Mouse (Mus musculus): ENCODE measurements around the gene Tex48. TPM values are rescaled to one million over a fixed set of nuclear protein-coding genes. Genes with fewer than 3 reads are reported as not detected.

The Tex48 gene
- total and polyA plus RNA-seq, 3 experiments = not detected

DNA sequence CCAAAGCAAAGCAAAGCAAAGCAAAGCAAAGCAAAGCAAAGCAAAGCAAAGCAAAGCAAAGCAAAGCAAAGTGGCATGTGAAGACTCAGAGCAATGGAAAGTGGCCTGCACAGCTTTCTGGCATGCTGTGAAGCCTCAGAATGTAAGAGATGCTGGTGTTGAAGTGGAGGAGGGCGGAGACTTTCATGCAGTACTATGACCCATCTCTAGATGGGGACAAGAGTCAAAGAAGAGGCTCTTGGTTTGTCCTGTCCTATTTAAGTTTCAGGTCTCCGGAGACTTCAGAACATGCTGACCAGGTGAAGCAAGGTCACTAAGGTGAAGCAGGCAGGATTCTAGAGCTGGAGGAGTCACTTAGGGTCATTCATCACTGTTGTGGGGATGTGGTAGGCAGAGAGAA, 367 bp downstream of the Tex48 start:
- Histone ChIP-seq H3K4me1 (ENCODE audit: control insufficient read depth in 1 of 2, insufficient read depth in 2 of 2, low read length in 2 of 2) (no peaks in the 10 kb centered on the region), H3K4me3 (ENCODE audit: control insufficient read depth in 1 of 2, insufficient read depth in 1 of 2, low read depth in 2 of 2, low read length in 2 of 2) (no peak overlapping the region), H3K9me3 (replicated peaks; ENCODE audit: insufficient read depth, low read length) (no peaks in the 10 kb centered on the region), H3K9ac (ENCODE audit: control insufficient read depth, low read depth, low read length, poor library complexity, severe bottlenecking) (no peak overlapping the region), H3K27me3 (ENCODE audit: control insufficient read depth in 1 of 2, insufficient read depth in 2 of 2, low read length in 2 of 2) (no peaks in the 10 kb centered on the region), H3K27ac (ENCODE audit: control insufficient read depth, low read depth, low read length) (no peak overlapping the region), H3K36me3 (ENCODE audit: control insufficient read depth in 1 of 2, insufficient read depth in 2 of 2, low read length in 2 of 2) (peaks cover 0 to 2% of the 10 kb centered on the region in 2 experiments; a peak in 2 of 4 replicates), H3K79me2 (ENCODE audit: control insufficient read depth, insufficient read depth, low read length, poor library complexity) (no peaks in the 10 kb centered on the region)
- DNase-seq (ENCODE audit: low read depth, low spot score) = no peak
- TF ChIP-seq MXI1 (IDR thresholded peaks at IDR 0.05; ENCODE audit: low read depth, low read length) = no peak
- TF ChIP-seq BHLHE40 (IDR thresholded peaks at IDR 0.05; ENCODE audit: borderline replicate concordance, low read depth, low read length) = no peak
- no peak for TF ChIP-seq CHD2 (IDR thresholded peaks at IDR 0.05; ENCODE audit: low read length)
- TF ChIP-seq RAD21 (IDR thresholded peaks at IDR 0.05; ENCODE audit: low read depth, low read length) = no peak
- TF ChIP-seq NRF1 (IDR thresholded peaks at IDR 0.05; ENCODE audit: insufficient read depth, low read depth, low read length, poor library complexity, severe bottlenecking) = no peak
- TF ChIP-seq HCFC1 (IDR thresholded peaks at IDR 0.05; ENCODE audit: low read depth, low read length) = no peak

DNA sequence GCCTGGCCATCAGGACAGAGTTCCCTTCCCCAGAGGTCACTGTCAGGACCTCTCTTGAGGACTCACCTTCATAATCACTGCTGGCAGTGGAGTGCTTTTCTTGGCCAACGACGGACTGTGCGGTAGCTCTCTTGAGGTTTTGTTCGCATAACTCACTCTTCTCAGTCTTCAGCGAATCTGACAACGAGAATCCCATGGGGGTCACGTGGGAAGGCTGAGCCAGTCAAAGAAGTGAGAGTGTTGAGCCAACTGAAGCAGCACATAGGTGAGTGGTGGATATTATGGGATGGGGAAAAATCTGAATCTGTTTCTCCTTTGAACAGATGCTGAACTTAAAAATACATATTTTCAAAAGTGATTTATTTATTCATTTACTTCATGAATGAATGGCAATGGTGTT, 13.8 kb downstream of the Tex48 start:
- H3K4me1 ChIP-seq (ENCODE audit: control insufficient read depth in 1 of 2, insufficient read depth in 2 of 2, low read length in 2 of 2) = no peaks in the 10 kb centered on the region
- no peaks in the 10 kb centered on the region for H3K79me2 ChIP-seq (ENCODE audit: control insufficient read depth, insufficient read depth, low read length, poor library complexity)
- no peaks in the 10 kb centered on the region for H3K36me3 ChIP-seq (ENCODE audit: control insufficient read depth in 1 of 2, insufficient read depth in 2 of 2, low read length in 2 of 2)
- no peak for TF ChIP-seq NRF1 (IDR thresholded peaks at IDR 0.05; ENCODE audit: insufficient read depth, low read depth, low read length, poor library complexity, severe bottlenecking)
- no peak for TF ChIP-seq USF2 (IDR thresholded peaks at IDR 0.05; ENCODE audit: borderline replicate concordance in 1 of 2, insufficient read depth in 1 of 2, low read depth in 1 of 2, low read length in 2 of 2)
- no peak for TF ChIP-seq MAFK (IDR thresholded peaks at IDR 0.05; ENCODE audit: borderline replicate concordance, low read depth, low read length)
- no peak for TF ChIP-seq ZNF384 (IDR thresholded peaks at IDR 0.05; ENCODE audit: low read depth, low read length)
- no peak for TF ChIP-seq TCF12 (IDR thresholded peaks at IDR 0.05; ENCODE audit: low read depth, low read length)
- TF ChIP-seq TAL1 (IDR thresholded peaks at IDR 0.05; ENCODE audit: low read length) = no peak
- TF ChIP-seq ZC3H11A (IDR thresholded peaks at IDR 0.05; ENCODE audit: low read depth, low read length) = no peak
- H3K27ac ChIP-seq (ENCODE audit: control insufficient read depth, low read depth, low read length) = no peak overlapping the region
- DNase-seq (ENCODE audit: low read depth, low spot score) = no peak
- H3K27me3 ChIP-seq (ENCODE audit: control insufficient read depth in 1 of 2, insufficient read depth in 2 of 2, low read length in 2 of 2) = no peaks in the 10 kb centered on the region
- H3K9me3 ChIP-seq (replicated peaks; ENCODE audit: insufficient read depth, low read length) = no peaks in the 10 kb centered on the region
- H3K9ac ChIP-seq (ENCODE audit: control insufficient read depth, low read depth, low read length, poor library complexity, severe bottlenecking) = no peak overlapping the region
- H3K4me3 ChIP-seq (ENCODE audit: control insufficient read depth in 1 of 2, insufficient read depth in 1 of 2, low read depth in 2 of 2, low read length in 2 of 2) = no peak overlapping the region

GRCm38 (mm10) chr4:63605968-63606367, 16.3 kb downstream of the Tex48 start:
- Histone ChIP-seq H3K79me2 (ENCODE audit: control insufficient read depth, insufficient read depth, low read length, poor library complexity) (no peaks in the 10 kb centered on the region), H3K4me1 (ENCODE audit: control insufficient read depth in 1 of 2, insufficient read depth in 2 of 2, low read length in 2 of 2) (no peaks in the 10 kb centered on the region), H3K36me3 (ENCODE audit: control insufficient read depth in 1 of 2, insufficient read depth in 2 of 2, low read length in 2 of 2) (no peaks in the 10 kb centered on the region), H3K4me3 (ENCODE audit: control insufficient read depth in 1 of 2, insufficient read depth in 1 of 2, low read depth in 2 of 2, low read length in 2 of 2) (no peak overlapping the region), H3K27ac (ENCODE audit: control insufficient read depth, low read depth, low read length) (no peak overlapping the region), H3K9ac (ENCODE audit: control insufficient read depth, low read depth, low read length, poor library complexity, severe bottlenecking) (no peak overlapping the region), H3K27me3 (ENCODE audit: control insufficient read depth in 1 of 2, insufficient read depth in 2 of 2, low read length in 2 of 2) (no peaks in the 10 kb centered on the region), H3K9me3 (replicated peaks; ENCODE audit: insufficient read depth, low read length) (no peaks in the 10 kb centered on the region)
- TF ChIP-seq POLR2A (IDR thresholded peaks at IDR 0.05; ENCODE audit: control insufficient read depth in 1 of 2, insufficient read depth in 1 of 2, low read depth in 1 of 2, low read length in 2 of 2, poor library complexity in 1 of 2) (no peak), NELFE (IDR thresholded peaks at IDR 0.05; ENCODE audit: low read depth, low read length) (no peak), ZNF384 (IDR thresholded peaks at IDR 0.05; ENCODE audit: low read depth, low read length) (no peak), USF1 (IDR thresholded peaks at IDR 0.05; ENCODE audit: low read depth, low read length) (no peak)
- DNase-seq (ENCODE audit: low read depth, low spot score) = no peak

All from MEL (cell line).